Mouse (Mus musculus) left cerebral cortex, adult 8-10 months (tissue): ENCODE results near the gene Olfr741. TPM values are rescaled to one million over a fixed set of nuclear protein-coding genes. Genes with fewer than 3 reads are reported as not detected.

Source experiments
- DNase-seq, 2 experiments: peaks; one replicate each; pipeline ENCODE4 v3.0.0; 2022; ENCODE audit warnings: low spot score in 2 of 2
- total RNA-seq, 4 experiments: library from RNA; stranded (reverse); gene quantifications; 2 replicates each; pipeline ENCODE4 v1.2.4; 2022

Olfr741 gene
- not detected for total RNA-seq

GRCm38 (mm10) chr14:50472438-50472837 lies at the start of gene Olfr741:
TSS of gene Olfr741 (plus strand) at chr14:50472738.
- no peak for DNase-seq

DNA sequence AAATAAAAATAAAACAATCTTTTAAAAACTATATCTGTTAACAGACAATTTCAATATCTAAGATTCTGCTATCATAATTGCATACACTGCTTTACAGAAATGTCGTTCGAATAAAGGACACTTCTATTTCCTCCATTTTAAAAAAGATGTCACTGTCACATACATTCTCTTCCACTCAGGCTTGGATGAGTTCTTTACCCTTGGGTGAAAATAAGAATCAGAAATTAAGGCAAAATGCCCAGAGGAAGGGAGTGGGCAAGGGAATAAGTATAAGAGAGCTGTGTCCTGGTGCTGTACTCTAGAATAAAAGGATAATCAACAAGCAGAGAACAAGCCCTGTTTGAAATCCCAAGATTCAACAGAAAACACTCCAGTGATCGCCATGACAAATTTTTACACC lies 27.3 kb upstream of the Olfr741 start, which contains the start of gene Olfr740:
Gene Olfr740 (plus strand): TSS at position 301 of the 400 bp plus-strand sequence.
- no peak for DNase-seq

DNA sequence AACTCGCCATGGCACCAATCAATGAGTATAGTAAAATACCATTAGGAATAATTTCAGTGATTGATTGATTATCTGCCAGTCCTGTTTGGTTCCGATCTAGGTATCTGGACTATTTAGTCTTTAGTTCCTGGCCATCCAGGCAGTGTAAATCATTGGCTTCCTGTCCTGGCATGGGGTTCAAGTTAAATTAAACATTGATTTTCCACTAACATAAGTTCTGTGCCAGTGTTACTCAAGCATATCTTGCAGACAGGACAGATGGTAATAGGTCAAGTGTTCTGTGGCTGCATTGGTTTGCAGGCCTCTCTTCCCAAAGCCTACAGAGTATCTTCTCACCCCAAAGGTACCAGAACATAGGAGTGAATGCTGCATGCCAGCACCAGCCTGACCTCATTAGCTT lies 5.9 kb downstream of the Olfr741 start:
- no peak for DNase-seq

- DNase-seq = no peak
These were observed 30.8 kb downstream of the Olfr741 start, which contains the start of gene Olfr742 for GRCm38 (mm10) chr14:50503300-50503699. TSS of gene Olfr742 (plus strand) at chr14:50503600.

DNA sequence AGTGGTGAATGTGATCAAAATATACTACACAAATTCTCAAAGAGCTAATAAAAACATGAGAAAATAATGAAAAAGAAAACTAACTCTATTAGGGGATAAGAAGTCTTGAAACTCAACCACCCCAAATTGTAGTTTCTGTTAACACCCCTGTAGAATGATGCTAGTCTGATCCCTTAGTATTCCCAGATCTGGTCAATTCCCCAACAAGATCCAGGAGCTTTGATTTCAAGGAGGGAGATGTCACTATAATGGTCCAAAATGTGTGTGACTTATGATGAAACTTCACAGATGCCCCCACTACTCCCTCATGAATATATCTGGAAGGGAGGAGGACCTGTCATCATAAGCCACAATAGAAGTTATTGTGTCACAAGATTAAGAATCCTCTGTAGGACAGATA lies 49.0 kb downstream of the Olfr741 start, which contains the start of gene Olfr743:
Gene Olfr743 (plus strand): TSS at position 301 of the 400 bp plus-strand sequence.
- no peak for DNase-seq

Other genes starting within 250 kb of the Olfr741 start
- gene Olfr731, start 230.9 kb upstream of the Olfr741 start, total RNA-seq = not detected
- gene Olfr732, start 188.5 kb upstream of the Olfr741 start, total RNA-seq = not detected
- not detected for gene Olfr733, start 171.2 kb upstream of the Olfr741 start, total RNA-seq
- not detected for gene Olfr734, start 146.0 kb upstream of the Olfr741 start, total RNA-seq
- not detected for gene Olfr735, start 123.9 kb upstream of the Olfr741 start, total RNA-seq
- not detected for gene Tlr11, start 114.8 kb upstream of the Olfr741 start, total RNA-seq
- not detected for gene Olfr736, start 91.6 kb upstream of the Olfr741 start, total RNA-seq
- not detected for gene Olfr738, start 65.2 kb upstream of the Olfr741 start, total RNA-seq
- gene Olfr739, start 54.1 kb upstream of the Olfr741 start, total RNA-seq = not detected
- not detected for gene Olfr740, start 27.2 kb upstream of the Olfr741 start, total RNA-seq
- not detected for gene Olfr742, start 30.9 kb downstream of the Olfr741 start, total RNA-seq
- not detected for gene Olfr743, start 49.1 kb downstream of the Olfr741 start, total RNA-seq
- gene Olfr744, start 142.1 kb downstream of the Olfr741 start, total RNA-seq = not detected
- gene Olfr745, start 166.7 kb downstream of the Olfr741 start, total RNA-seq = not detected
- gene Olfr746, start 174.3 kb downstream of the Olfr741 start, total RNA-seq = not detected
- gene Olfr747, start 220.5 kb downstream of the Olfr741 start, total RNA-seq = not detected
- gene Olfr748, start 234.6 kb downstream of the Olfr741 start, total RNA-seq = not detected